Mouse (Mus musculus): Measurements from ENCODE around the gene 1700013F07Rik.

1700013F07Rik gene

GRCm38 (mm10) chr3:108533951-108534350 is at the start of gene 1700013F07Rik:
TSS of gene 1700013F07Rik (plus strand) at chr3:108534150.
- DNase-seq, result no peak

DNA sequence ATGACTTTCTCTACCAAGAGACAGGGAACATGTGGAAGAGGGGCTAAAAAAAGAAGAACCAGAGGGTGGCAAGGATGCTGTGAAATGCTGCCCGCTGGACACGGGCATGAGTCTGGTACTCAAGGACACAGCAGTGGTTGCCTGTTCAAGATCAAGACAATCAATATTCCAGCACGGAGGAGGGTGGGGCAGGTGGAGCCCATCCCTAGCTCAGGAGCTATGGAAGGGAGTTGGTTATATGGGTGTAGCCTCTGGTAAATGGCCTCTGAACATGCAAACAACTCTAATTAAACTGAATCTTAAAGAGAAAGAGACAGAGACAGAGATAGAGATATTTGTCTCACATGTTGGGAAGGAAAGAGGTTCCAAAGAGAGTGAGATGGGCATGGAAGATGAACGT is 49.2 kb upstream of the 1700013F07Rik start:
- DNase-seq, result peak in 1 of 2 experiments; percentile 14

DNA sequence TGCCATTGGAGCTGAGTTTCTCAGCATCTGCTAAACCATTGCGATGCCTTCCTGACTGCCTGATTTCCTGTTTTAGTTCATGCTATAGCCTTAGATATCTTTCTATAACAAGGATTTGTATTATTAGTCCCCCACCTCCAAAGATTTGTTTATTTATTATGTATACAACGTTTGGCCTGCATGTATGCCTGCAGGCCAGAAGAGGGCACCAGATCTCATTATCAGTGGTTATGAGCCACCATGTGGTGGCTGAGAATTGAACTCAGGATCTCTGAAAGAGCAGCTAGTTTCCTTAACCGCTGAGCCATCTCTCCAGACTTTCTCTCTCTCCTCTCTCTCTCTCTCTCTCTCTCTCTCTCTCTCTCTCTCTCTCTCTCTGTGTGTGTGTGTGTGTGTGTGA is 44.0 kb upstream of the 1700013F07Rik start:
- DNase-seq, result no peak

GRCm38 (mm10) chr3:108494861-108495474 is 39.0 kb upstream of the 1700013F07Rik start:
- DNase-seq, result peak in 1 of 2 experiments; percentile 5

DNA sequence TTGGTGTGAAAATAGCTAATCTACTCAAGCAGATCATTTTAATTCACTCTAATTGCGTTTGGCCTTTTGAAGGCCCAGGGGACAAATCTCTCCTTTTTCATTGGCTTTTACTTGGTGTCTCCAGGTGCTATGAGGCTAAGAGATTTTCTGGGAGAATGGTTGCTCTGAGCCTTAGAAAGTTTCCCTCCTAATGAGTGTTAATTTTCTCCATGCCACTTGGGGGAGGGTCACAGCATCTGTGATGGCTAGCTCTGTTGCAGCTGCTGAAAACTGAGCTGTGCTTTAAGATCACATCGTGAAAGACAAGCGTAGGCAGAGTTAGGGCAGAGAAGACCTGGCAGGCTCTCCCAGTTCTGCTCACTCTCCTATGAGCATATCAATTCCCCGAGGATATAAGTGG is 38.5 kb upstream of the 1700013F07Rik start:
- DNase-seq, result no peak

DNA sequence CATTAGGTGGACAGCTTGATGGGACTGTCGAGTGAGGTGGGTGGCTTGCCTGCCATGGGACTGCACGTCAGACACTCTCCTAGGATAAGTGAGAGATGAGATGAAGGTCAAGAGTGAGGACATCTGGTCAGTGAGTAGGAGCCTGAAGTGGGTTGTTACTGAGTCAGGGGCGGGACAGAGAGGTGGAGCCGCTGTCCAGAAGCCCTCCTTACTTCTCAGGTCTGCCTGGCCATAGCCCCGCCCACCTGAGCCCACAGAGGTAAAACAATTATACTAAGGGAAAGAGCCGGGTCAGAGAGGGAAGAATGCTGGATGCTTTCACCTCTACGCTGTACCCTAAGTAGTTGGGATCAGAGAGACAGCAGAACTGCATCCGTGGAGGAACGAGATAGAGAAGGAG is 36.3 kb upstream of the 1700013F07Rik start:
- no peak for DNase-seq

DNA sequence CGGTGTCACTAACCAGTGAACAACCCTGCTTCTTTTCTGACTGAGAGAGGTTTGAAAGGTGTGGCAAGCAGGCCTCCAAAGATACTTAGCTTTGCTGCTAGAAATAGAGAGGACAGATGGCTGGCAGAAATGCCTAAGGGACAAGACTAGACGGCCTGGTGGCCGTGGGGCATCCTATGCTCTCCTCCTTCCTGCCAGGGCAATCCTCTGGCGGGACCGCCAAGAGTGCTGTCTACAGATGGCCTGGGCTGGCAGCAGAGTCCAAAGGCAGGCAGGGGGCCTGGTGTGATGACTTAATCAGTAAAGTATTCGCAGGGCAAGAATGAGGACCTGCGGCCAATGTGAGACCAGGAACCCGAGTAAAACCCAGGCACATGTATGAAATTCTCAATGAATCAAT is 34.1 kb upstream of the 1700013F07Rik start:
- DNase-seq, result peak; percentile 30 to 68

DNA sequence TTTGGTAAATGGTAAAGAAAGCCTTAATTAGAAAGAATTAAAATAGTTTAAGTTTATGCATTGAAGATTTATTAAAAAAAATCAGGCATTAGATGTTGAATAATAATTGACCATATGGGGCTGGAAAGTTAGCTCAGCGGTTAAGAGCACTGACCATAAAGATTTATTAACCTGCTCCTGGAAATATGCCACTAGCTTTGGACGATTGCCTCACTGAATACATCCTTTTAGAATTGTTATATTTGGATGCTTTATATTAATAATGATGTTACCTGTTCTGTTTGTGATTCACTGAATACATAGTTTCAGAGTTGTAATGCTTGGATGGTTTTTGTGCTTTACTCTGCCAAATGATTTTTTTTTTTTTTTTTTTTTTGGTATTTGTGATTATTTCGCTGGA is 32.5 kb upstream of the 1700013F07Rik start:
- peak in 1 of 2 experiments; percentile 15 for DNase-seq

DNA sequence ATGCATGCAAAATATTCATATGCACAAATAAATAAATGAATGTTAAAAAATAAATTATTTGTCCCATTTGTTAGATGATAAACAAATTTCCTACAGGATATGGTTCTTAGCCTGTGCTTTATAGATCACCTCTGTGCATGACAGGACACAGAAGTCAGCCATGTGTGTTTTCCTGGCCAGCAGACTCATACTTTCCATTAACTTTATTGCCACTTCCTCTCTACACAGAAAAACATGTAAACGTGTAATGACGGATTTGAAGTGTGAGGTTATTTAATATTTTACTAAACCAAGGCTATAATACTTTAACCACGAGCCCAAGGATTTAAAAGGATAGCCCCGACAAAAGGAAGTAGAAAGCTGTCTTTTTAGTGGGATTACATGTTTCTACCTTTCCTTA is 30.0 kb upstream of the 1700013F07Rik start:
- DNase-seq, result no peak

DNA sequence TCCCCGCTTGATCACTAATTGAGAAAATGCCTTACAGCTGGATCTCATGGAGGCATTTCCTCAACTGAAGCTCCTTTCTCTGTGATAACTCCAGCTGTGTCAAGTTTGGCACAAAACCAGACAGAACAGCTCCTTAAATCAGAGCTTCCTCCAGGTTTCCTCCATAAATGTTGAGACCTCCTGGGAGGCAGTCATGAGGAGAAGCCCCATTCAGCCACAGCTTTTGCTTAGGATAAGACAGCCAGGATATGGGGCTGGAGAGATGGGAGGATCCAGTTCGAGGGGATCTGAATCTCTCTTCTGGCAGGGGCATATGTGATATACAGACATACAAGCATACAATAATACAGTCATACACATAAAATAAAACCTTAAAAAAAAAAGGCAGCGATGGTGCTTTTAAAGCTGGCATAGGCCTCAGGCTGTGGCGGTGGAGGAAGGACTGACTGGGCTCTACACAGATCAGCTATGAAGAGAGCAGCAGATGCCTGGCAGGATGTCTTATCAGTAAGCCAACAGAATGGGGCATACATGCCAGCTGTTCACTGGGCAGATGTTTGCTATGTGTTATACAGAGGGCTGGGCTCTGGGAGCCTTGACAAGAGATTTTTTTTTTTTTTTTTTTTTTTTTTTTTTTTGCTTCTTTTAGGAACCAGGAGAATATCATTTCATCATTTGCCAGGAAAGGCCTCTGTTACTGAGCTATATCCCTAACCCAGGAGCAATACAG is 25.0 kb upstream of the 1700013F07Rik start:
- DNase-seq, result no peak

GRCm38 (mm10) chr3:108510156-108510555 is 23.8 kb upstream of the 1700013F07Rik start:
- no peak for DNase-seq

- no peak for DNase-seq
Observed at GRCm38 (mm10) chr3:108510716-108511483, 23.1 kb upstream of the 1700013F07Rik start.

DNA sequence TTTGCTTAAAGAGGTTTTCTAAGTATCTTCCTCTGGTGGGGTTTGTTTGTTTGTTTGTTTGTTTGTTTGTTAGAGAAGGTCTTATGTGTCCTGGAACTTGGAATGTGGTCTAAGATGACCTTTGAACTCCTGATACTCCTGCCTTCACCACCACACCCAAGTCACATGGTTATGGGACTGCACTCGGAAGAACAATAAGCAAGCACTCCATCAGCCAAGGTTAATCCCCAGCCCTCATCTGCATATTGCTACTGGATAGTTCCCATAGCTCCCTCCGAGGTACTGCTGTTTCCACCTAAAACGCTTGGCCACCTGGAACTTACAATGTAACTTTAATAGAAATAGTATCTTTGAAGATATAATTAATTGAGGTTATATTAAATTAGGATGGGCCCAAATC is 20.5 kb upstream of the 1700013F07Rik start:
- no peak for DNase-seq

- no peak for DNase-seq
Observed at GRCm38 (mm10) chr3:108518276-108518675, 15.7 kb upstream of the 1700013F07Rik start.

- DNase-seq, result no peak
Observed at GRCm38 (mm10) chr3:108523415-108523814, 10.5 kb upstream of the 1700013F07Rik start.

DNA sequence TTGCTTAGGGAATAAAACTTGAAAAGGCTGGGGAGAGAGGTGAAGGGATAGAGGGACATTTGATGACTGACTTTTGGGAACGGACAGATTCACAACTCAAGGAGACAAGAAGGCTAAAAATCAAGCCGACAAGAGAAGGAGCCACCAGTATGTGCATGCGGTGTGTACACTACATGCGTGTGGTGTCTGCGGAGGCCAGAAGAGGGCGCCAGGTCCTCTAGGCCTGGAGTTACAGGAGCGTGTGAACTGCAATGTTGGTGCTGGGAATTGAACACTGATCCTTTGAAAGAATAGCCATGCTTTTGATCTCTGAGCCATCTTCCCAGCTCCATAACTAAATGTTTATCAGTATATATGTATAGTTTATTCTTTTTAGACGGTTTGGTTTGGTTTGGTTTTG is 5.5 kb upstream of the 1700013F07Rik start:
- DNase-seq, result no peak

- peak; percentile 66 to 73 for DNase-seq
Observed at GRCm38 (mm10) chr3:108533114-108533885, 650 bp upstream of the 1700013F07Rik start.

GRCm38 (mm10) chr3:108535896-108536516 is 2.1 kb downstream of the 1700013F07Rik start:
- no peak for DNase-seq

- peak; percentile 7 to 63 for DNase-seq
Observed at GRCm38 (mm10) chr3:108536517-108537260, 2.7 kb downstream of the 1700013F07Rik start, which contains the start of gene 5330417C22Rik. TSS of gene 5330417C22Rik (minus strand) at chr3:108536536.

GRCm38 (mm10) chr3:108537303-108537702 is 3.4 kb downstream of the 1700013F07Rik start:
- DNase-seq, result peak; percentile 87 to 91

DNA sequence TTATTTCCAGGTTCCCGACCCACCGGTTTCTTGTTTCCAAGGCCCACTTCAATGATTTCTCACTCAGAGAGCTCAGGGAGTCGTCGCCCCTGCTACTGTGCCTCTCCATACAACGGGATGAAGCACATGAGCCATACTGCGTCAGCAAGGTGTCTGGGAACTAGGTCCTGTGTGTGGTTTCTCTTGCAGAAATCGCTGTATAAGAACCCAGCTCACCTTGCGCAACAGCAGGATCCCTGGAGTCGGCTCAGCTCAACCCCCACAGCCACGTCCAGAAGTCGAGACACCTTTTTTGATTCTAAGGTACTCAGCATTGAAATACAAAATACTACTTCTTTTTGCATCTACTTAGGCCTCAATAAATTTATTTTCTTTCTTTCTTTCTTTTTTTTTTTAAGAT is 8.3 kb downstream of the 1700013F07Rik start:
- no peak for DNase-seq

Measured in kidney, postnatal 25 days (tissue).